In the genomic region with DNA sequence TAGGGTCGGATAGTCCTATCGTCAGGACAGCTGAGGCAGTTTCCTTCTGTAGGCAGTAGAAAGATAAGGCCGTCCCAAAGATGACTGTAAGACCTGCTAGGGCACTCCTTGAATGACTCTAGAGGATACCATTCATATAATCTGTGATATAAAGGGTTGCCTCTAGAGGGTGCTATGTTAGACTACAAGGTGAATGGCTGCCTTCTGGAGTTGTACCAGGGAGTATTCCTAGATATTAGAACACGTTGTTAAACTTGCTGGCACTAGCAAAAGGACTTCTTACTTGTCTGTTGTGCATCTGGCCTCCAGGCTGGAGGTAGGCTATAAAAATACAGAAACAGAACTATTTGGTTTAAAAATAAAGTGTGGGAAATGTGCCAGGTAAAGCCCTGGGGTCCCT, we compare ENCODE assay signal across 17 mouse cellular contexts.
DNase-seq lines count a peak whose midpoint lies in the region; ATAC-seq and TF ChIP-seq lines count a peak whose summit lies in the region.
"Had no signal": no experiment of that assay in that cellular context is flagged by ENCODE, and none has a peak within 500 bp of the region (broad histone marks: within the 10 kb centered on the region; RNA-seq: fewer than 3 reads in every experiment).

No protein-coding gene starts in this region.

- H3K4me3 ChIP-seq in heart, postnatal 0 days (ENCODE audit: low read depth, low read length): no peak overlapping the region
- no peak overlapping the region for H3K4me3 ChIP-seq in heart, embryonic 11.5 days (ENCODE audit: low read depth, low read length)
- no peak overlapping the region for H3K4me3 ChIP-seq in lung, postnatal 0 days (ENCODE audit: low read depth, low read length)
- H3K4me3 ChIP-seq in stomach, postnatal 0 days (ENCODE audit: low read depth, low read length): no peak overlapping the region
- H3K4me3 ChIP-seq: forebrain, embryonic 12.5 days; heart, embryonic 15.5 days; limb, embryonic 12.5 days had no signal

- H3K36me3 ChIP-seq in heart, postnatal 0 days (replicated peaks; ENCODE audit: control insufficient read depth, insufficient read depth, low read length): no peaks in the 10 kb centered on the region
- no peaks in the 10 kb centered on the region for H3K36me3 ChIP-seq in heart, embryonic 11.5 days (ENCODE audit: control insufficient read depth, insufficient read depth, low read length)
- H3K36me3 ChIP-seq in lung, postnatal 0 days (ENCODE audit: insufficient read depth, low read length): no peaks in the 10 kb centered on the region
- no peaks in the 10 kb centered on the region for H3K36me3 ChIP-seq in stomach, postnatal 0 days (ENCODE audit: control insufficient read depth, insufficient read depth, low read length)
- H3K36me3 ChIP-seq: forebrain, embryonic 12.5 days; heart, embryonic 15.5 days; limb, embryonic 12.5 days had no signal

- no peaks in the 10 kb centered on the region for H3K9me3 ChIP-seq in heart, postnatal 0 days (replicated peaks; ENCODE audit: control insufficient read depth, low read length)
- H3K9me3 ChIP-seq in heart, embryonic 11.5 days (replicated peaks; ENCODE audit: control insufficient read depth, low read length): no peaks in the 10 kb centered on the region
- H3K9me3 ChIP-seq in lung, postnatal 0 days (ENCODE audit: low read length): no peaks in the 10 kb centered on the region
- no peaks in the 10 kb centered on the region for H3K9me3 ChIP-seq in stomach, postnatal 0 days (ENCODE audit: control insufficient read depth, low read length)
- H3K9me3 ChIP-seq: forebrain, embryonic 12.5 days; heart, embryonic 15.5 days; limb, embryonic 12.5 days had no signal

- ATAC-seq in heart, postnatal 0 days (ENCODE audit: insufficient read depth, low read depth): no peak
- ATAC-seq in heart, embryonic 11.5 days (replicated peaks; ENCODE audit: insufficient number of reproducible peaks, low FRiP score, low TSS enrichment): no peak
- ATAC-seq in lung, postnatal 0 days: 0 out of 2 replicates have a peak, but pooled peaks have one; percentile 25
- peak; percentile 41; the same call in 1 of the 2 replicates for ATAC-seq in stomach, postnatal 0 days (ENCODE audit: low FRiP score, low TSS enrichment)
- ATAC-seq: CD4-positive, CD25-positive, alpha-beta regulatory T cell, adult 4 months; midbrain, embryonic 16.5 days had no signal

- DNase-seq in heart, postnatal 0 days (ENCODE audit: low spot score): peak; percentile 31
- peak; percentile 58 for DNase-seq in lung, postnatal 0 days (ENCODE audit: low spot score)
- DNase-seq in lung, postnatal 10 days: no peak
- DNase-seq in ZHBTc4 (ENCODE audit: low read depth, low spot score): peak; percentile 67
- DNase-seq in stomach, postnatal 0 days (ENCODE audit: low spot score): no peak
- DNase-seq in gastrocnemius, postnatal 10 days: no peak
- DNase-seq: adrenal gland, postnatal 36 days; gastrocnemius, postnatal 25 days; right cerebral cortex, adult 18-20 months; thymus, adult 2 months had no signal

- peaks cover 27% of the 10 kb centered on the region for H3K4me1 ChIP-seq in heart, postnatal 0 days (ENCODE audit: control insufficient read depth, insufficient read depth)
- H3K4me1 ChIP-seq in heart, embryonic 11.5 days (ENCODE audit: control insufficient read depth, insufficient read depth, low read length): peaks cover 20% of the 10 kb centered on the region
- no peaks in the 10 kb centered on the region; the same call in 1 of the 2 replicates for H3K4me1 ChIP-seq in lung, postnatal 0 days (ENCODE audit: insufficient read depth, low read depth, low read length)
- no peaks in the 10 kb centered on the region for H3K4me1 ChIP-seq in stomach, postnatal 0 days (replicated peaks; ENCODE audit: control insufficient read depth, insufficient read depth)

- no peak for TF ChIP-seq EP300 in heart, postnatal 0 days (IDR thresholded peaks at IDR 0.05; ENCODE audit: low read depth)
- TF ChIP-seq EP300 in lung, postnatal 0 days (IDR thresholded peaks at IDR 0.05): no peak
- TF ChIP-seq EP300 in stomach, postnatal 0 days (optimal IDR thresholded peaks at IDR 0.05): no peak

- TF ChIP-seq CTCF in heart, postnatal 0 days (IDR thresholded peaks at IDR 0.05; ENCODE audit: low read depth): peak; percentile 33
- peak; percentile 60 for TF ChIP-seq CTCF in lung, postnatal 0 days (IDR thresholded peaks at IDR 0.05)
- peak; percentile 64 for TF ChIP-seq CTCF in stomach, postnatal 0 days (IDR thresholded peaks at IDR 0.05; ENCODE audit: low read depth)

- peaks cover 5% of the 10 kb centered on the region; the same call in 1 of the 2 replicates for H3K27me3 ChIP-seq in heart, postnatal 0 days (ENCODE audit: control insufficient read depth, insufficient read depth, low read length)
- no peaks in the 10 kb centered on the region for H3K27me3 ChIP-seq in heart, embryonic 11.5 days (ENCODE audit: control insufficient read depth, insufficient read depth, low read length)
- H3K27me3 ChIP-seq in lung, postnatal 0 days (replicated peaks; ENCODE audit: insufficient read depth, low read length): no peaks in the 10 kb centered on the region
- no peaks in the 10 kb centered on the region for H3K27me3 ChIP-seq in stomach, postnatal 0 days (ENCODE audit: control insufficient read depth, insufficient read depth, low read length)
- H3K27me3 ChIP-seq: forebrain, embryonic 12.5 days; heart, embryonic 15.5 days; limb, embryonic 12.5 days had no signal

- no peak overlapping the region for H3K9ac ChIP-seq in heart, postnatal 0 days (replicated peaks; ENCODE audit: low read depth, low read length)
- no peak overlapping the region for H3K9ac ChIP-seq in heart, embryonic 11.5 days (ENCODE audit: low read depth, low read length)
- H3K9ac ChIP-seq in lung, postnatal 0 days (replicated peaks; ENCODE audit: low read depth): no peak overlapping the region
- H3K9ac ChIP-seq in stomach, postnatal 0 days (ENCODE audit: low read length): no peak overlapping the region
- H3K9ac ChIP-seq: forebrain, embryonic 12.5 days; heart, embryonic 15.5 days; hindbrain, embryonic 14.5 days; limb, embryonic 12.5 days had no signal

- WGBS in heart, postnatal 0 days: 45% methylated on average over 4 of the region's 4 CpGs
- WGBS in heart, embryonic 11.5 days (ENCODE audit: insufficient replicate concordance): 42% methylated on average over 4 of the region's 4 CpGs
- WGBS in lung, postnatal 0 days: 46% methylated on average over 4 of the region's 4 CpGs
- WGBS in stomach, postnatal 0 days: 42% methylated on average over 4 of the region's 4 CpGs

- no peak overlapping the region for H3K27ac ChIP-seq in heart, postnatal 0 days (ENCODE audit: low read depth)
- H3K27ac ChIP-seq in heart, embryonic 11.5 days (ENCODE audit: low read depth, low read length): no peak overlapping the region
- H3K27ac ChIP-seq in lung, postnatal 0 days (ENCODE audit: low read length): no peak overlapping the region
- no peak overlapping the region for H3K27ac ChIP-seq in stomach, postnatal 0 days (replicated peaks)
- H3K27ac ChIP-seq: forebrain, embryonic 12.5 days; heart, embryonic 15.5 days; hindbrain, embryonic 14.5 days; limb, embryonic 12.5 days had no signal

- no peak overlapping the region for H3K4me2 ChIP-seq in heart, postnatal 0 days (ENCODE audit: low read depth, low read length)
- H3K4me2 ChIP-seq in heart, embryonic 11.5 days: no peak overlapping the region
- no peak overlapping the region for H3K4me2 ChIP-seq in lung, postnatal 0 days (replicated peaks; ENCODE audit: low read depth, low read length)
- no peak overlapping the region for H3K4me2 ChIP-seq in stomach, postnatal 0 days (replicated peaks; ENCODE audit: low read depth)
- H3K4me2 ChIP-seq: forebrain, embryonic 12.5 days; heart, embryonic 15.5 days; hindbrain, embryonic 14.5 days; limb, embryonic 12.5 days had no signal

Comparison
In these comparisons a context has a peak if more than half of its experiments do, and no peak if none do; other contexts are left out.
1. DNase-seq: peak in heart, postnatal 0 days (single experiment), lung, postnatal 0 days (single experiment) and ZHBTc4 (single experiment); none in lung, postnatal 10 days (single experiment), stomach, postnatal 0 days (single experiment) and gastrocnemius, postnatal 10 days (single experiment).
2. ATAC-seq: peak in lung, postnatal 0 days (single experiment) and stomach, postnatal 0 days (single experiment); none in heart, postnatal 0 days (single experiment) and heart, embryonic 11.5 days (single experiment).
3. Peak in every context shown above with its lines, with median percentiles within 50 percentile points of each other: CTCF ChIP-seq.